Mouse (Mus musculus) intestine, embryonic 14.5 days (tissue): ENCODE data around the gene Zfp607b. TPM values are rescaled to one million over a fixed set of nuclear protein-coding genes. Genes with fewer than 3 reads are reported as not detected.
A peak's percentile ranks its signal among the peaks of the same experiment; 100 is the strongest.

ENCODE experiments used
- ATAC-seq: fragments of 200-750 bp; cut with Nextera tagmentation; replicated peaks from 2 replicates; pipeline ENCODE4 v1.8.0; 2017; ENCODE audit warnings: low read depth, moderate number of reproducible peaks, moderate TSS enrichment, moderate library complexity; ENCODE audit not compliant: low FRiP score, low TSS enrichment
- DNase-seq: peaks from one replicate; pipeline ENCODE4 v3.0.0-alpha.2; 2018; ENCODE audit warnings: low spot score
- H3K27ac ChIP-seq: fragments of 300-500 bp; sonication (generic); 2 replicates; pipeline ENCODE4 v1.5.1; 2014; ENCODE audit warnings: low read depth, mild to moderate bottlenecking, control low read depth
- H3K27me3 ChIP-seq: fragments of 300-500 bp; sonication (generic); replicated peaks from 2 replicates; pipeline ENCODE4 v1.6.1; 2014; ENCODE audit warnings: low read length, control low read depth; ENCODE audit not compliant: control insufficient read depth, insufficient read depth
- H3K36me3 ChIP-seq: fragments of 300-500 bp; sonication (generic); 2 replicates; pipeline ENCODE4 v1.6.1; 2014; ENCODE audit warnings: low read length, control low read depth; ENCODE audit not compliant: control insufficient read depth, insufficient read depth
- H3K4me1 ChIP-seq: fragments of 300-500 bp; sonication (generic); replicated peaks from 2 replicates; pipeline ENCODE4 v1.6.1; 2014; ENCODE audit warnings: low read length, control low read depth, mixed read lengths; ENCODE audit not compliant: control insufficient read depth, insufficient read depth
- H3K4me2 ChIP-seq: fragments of 300-500 bp; sonication (generic); 2 replicates; pipeline ENCODE4 v1.6.1; 2014; ENCODE audit warnings: low read length
- H3K4me3 ChIP-seq: fragments of 300-500 bp; sonication (generic); 2 replicates; pipeline ENCODE4 v1.5.1; 2014; ENCODE audit warnings: low read depth, low read length, control low read depth, mixed read lengths
- H3K9ac ChIP-seq: fragments of 300-500 bp; sonication (generic); 2 replicates; pipeline ENCODE4 v1.6.1; 2014; ENCODE audit warnings: mild to moderate bottlenecking, low read length
- H3K9me3 ChIP-seq: fragments of 300-500 bp; sonication (generic); 2 replicates; pipeline ENCODE4 v1.6.1; 2016; ENCODE audit warnings: low read length, control low read depth; ENCODE audit not compliant: control insufficient read depth
- WGBS: fragments of 180-500 bp; shearing (Covaris S2); extraction: QIAGEN DNeasy Blood & Tissue Kit; methylation state at CpG from one replicate; pipeline ENCODE4 v1.1.7; 2014; 5-methylcytosine and 5-hydroxymethylcytosine counted together
- polyA plus RNA-seq: library from polyadenylated mRNA; unstranded; fragments of >200 nt; fragmentation: Nextera tagmentation; extraction: Ambion mirVana; gene quantifications from 2 replicates; pipeline ENCODE4 v1.2.1, GENCODE M21; 2014

The Zfp607b gene
- polyA plus RNA-seq, 1 experiment from 2014 or later, result 3.4 TPM

- Histone ChIP-seq H3K9ac (no peak overlapping the region), H3K9me3 (no peaks in the 10 kb centered on the region), H3K4me3 (no peak overlapping the region), H3K4me1 (0 out of 2 replicates have a peak, but pooled peaks cover 5% of the 10 kb centered on the region), H3K27ac (no peak overlapping the region), H3K4me2 (no peak overlapping the region), H3K27me3 (no peaks in the 10 kb centered on the region), H3K36me3 (no peaks in the 10 kb centered on the region)
- no peak for ATAC-seq
- no peak for DNase-seq
- 48% methylated on average over 5 of the region's 5 CpGs for WGBS
Observed at GRCm38 (mm10) chr7:27691076-27691475, 1.9 kb downstream of the Zfp607b start.

- ATAC-seq (no peak), DNase-seq (no peak)
- Histone ChIP-seq H3K27ac (no peak overlapping the region), H3K9ac (no peak overlapping the region), H3K4me2 (no peak overlapping the region), H3K4me1 (no peaks in the 10 kb centered on the region), H3K36me3 (no peaks in the 10 kb centered on the region), H3K9me3 (no peaks in the 10 kb centered on the region), H3K27me3 (no peaks in the 10 kb centered on the region), H3K4me3 (no peak overlapping the region)
- 51% methylated on average over 3 of the region's 3 CpGs for WGBS
Observed at GRCm38 (mm10) chr7:27696711-27697110, 7.6 kb downstream of the Zfp607b start.

GRCm38 (mm10) chr7:27710402-27710801, 21.3 kb downstream of the Zfp607b start:
- no peak overlapping the region for H3K9ac ChIP-seq
- H3K9me3 ChIP-seq, result 0 out of 2 replicates have a peak, but pooled peaks cover 9% of the 10 kb centered on the region
- no peak overlapping the region for H3K4me3 ChIP-seq
- WGBS, result 83% methylated on average over 7 of the region's 7 CpGs
- no peaks in the 10 kb centered on the region for H3K36me3 ChIP-seq
- no peaks in the 10 kb centered on the region for H3K4me1 ChIP-seq
- ATAC-seq (no peak), DNase-seq (no peak)
- H3K27ac ChIP-seq, result no peak overlapping the region
- no peaks in the 10 kb centered on the region for H3K27me3 ChIP-seq
- no peak overlapping the region for H3K4me2 ChIP-seq

- Histone ChIP-seq H3K4me1 (0 out of 2 replicates have a peak, but pooled peaks cover 2% of the 10 kb centered on the region), H3K4me3 (no peak overlapping the region), H3K27ac (no peak overlapping the region), H3K9ac (no peak overlapping the region), H3K9me3 (no peaks in the 10 kb centered on the region), H3K4me2 (no peak overlapping the region), H3K27me3 (no peaks in the 10 kb centered on the region), H3K36me3 (no peaks in the 10 kb centered on the region)
- no peak for DNase-seq
- no peak for ATAC-seq
- 95% methylated on average over 8 of the region's 8 CpGs for WGBS
Observed at GRCm38 (mm10) chr7:27721951-27722350, 32.8 kb downstream of the Zfp607b start.

GRCm38 (mm10) chr7:27725566-27726538, 36.7 kb downstream of the Zfp607b start:
- 0 out of 2 replicates have a peak, but pooled peaks cover 2% of the 10 kb centered on the region for H3K4me1 ChIP-seq
- no peak overlapping the region for H3K4me2 ChIP-seq
- WGBS, result 42% methylated on average over 12 of the region's 12 CpGs
- no peaks in the 10 kb centered on the region for H3K9me3 ChIP-seq
- H3K27ac ChIP-seq, result no peak overlapping the region
- H3K4me3 ChIP-seq, result no peak overlapping the region
- ATAC-seq (peak; percentile 76), DNase-seq (peak; percentile 71)
- H3K9ac ChIP-seq, result 0 out of 2 replicates have a peak overlapping the region, but pooled peaks have one; percentile 25
- H3K36me3 ChIP-seq, result no peaks in the 10 kb centered on the region
- H3K27me3 ChIP-seq, result no peaks in the 10 kb centered on the region

- no peak overlapping the region for H3K4me2 ChIP-seq
- WGBS, result 73% methylated on average over 2 of the region's 2 CpGs
- ATAC-seq, result no peak
Observed at GRCm38 (mm10) chr7:27727471-27727870, 38.3 kb downstream of the Zfp607b start.

GRCm38 (mm10) chr7:27731281-27731883, 42.2 kb downstream of the Zfp607b start, which contains the start of gene Zfp60:
Gene Zfp60, plus strand, starts transcription at chr7:27731389.
- under 1% methylated on average over 35 of the region's 35 CpGs for WGBS
- H3K27ac ChIP-seq, result peak within 1 kb of the TSS; percentile 89
- peak within 1 kb of the TSS; percentile 70 for H3K4me3 ChIP-seq
- 0 out of 2 replicates have a peak, but pooled peaks cover 5% of the 10 kb centered on the region for H3K36me3 ChIP-seq
- H3K9ac ChIP-seq, result peak within 1 kb of the TSS; percentile 77
- H3K9me3 ChIP-seq, result no peaks in the 10 kb centered on the region
- no peaks in the 10 kb centered on the region for H3K4me1 ChIP-seq
- H3K27me3 ChIP-seq, result no peaks in the 10 kb centered on the region
- DNase-seq, result peak; percentile 93
- peak within 1 kb of the TSS; percentile 71 for H3K4me2 ChIP-seq
- ATAC-seq, result peak; percentile 92

More at GRCm38 (mm10) chr7:27727471-27727870, 38.3 kb downstream of the Zfp607b start:
- Histone ChIP-seq H3K27ac (no peak overlapping the region), H3K4me3 (no peak overlapping the region), H3K9me3 (no peaks in the 10 kb centered on the region), H3K27me3 (no peaks in the 10 kb centered on the region), H3K4me1 (0 out of 2 replicates have a peak, but pooled peaks cover 2% of the 10 kb centered on the region), H3K36me3 (no peaks in the 10 kb centered on the region), H3K9ac (no peak overlapping the region)
- DNase-seq, result no peak

GRCm38 (mm10) chr7:27731946-27732345, 42.8 kb downstream of the Zfp607b start:
- WGBS, result 7% methylated on average over 12 of the region's 12 CpGs
- peak overlapping the region; percentile 71 for H3K4me2 ChIP-seq
- H3K9ac ChIP-seq, result peak overlapping the region; percentile 77
- H3K36me3 ChIP-seq, result 0 out of 2 replicates have a peak, but pooled peaks cover 5% of the 10 kb centered on the region
- no peaks in the 10 kb centered on the region for H3K9me3 ChIP-seq
- ATAC-seq (no peak), DNase-seq (peak; percentile 55)
- H3K4me3 ChIP-seq, result peak overlapping the region; percentile 70
- no peaks in the 10 kb centered on the region for H3K4me1 ChIP-seq
- H3K27me3 ChIP-seq, result no peaks in the 10 kb centered on the region
- peak overlapping the region; percentile 89 for H3K27ac ChIP-seq
